Mouse (Mus musculus) gonadal fat pad, adult 2 months (tissue): Measurements from ENCODE around the gene Rab6a. TPM values are rescaled to one million over a fixed set of nuclear protein-coding genes. Genes with fewer than 3 reads are reported as not detected.
A peak's percentile ranks its signal among the peaks of the same experiment; 100 is the strongest.
"Not testable (repeated sequence)": the region's sequence is repeated elsewhere in the genome, so short reads cannot be mapped to it uniquely, and the experiment has no call there.

ENCODE experiments used
- DNase-seq: peaks from one replicate; pipeline ENCODE4 v3.0.0-alpha.2; 2012; ENCODE audit warnings: low read depth
- polyA plus RNA-seq: library from polyadenylated mRNA; depleted of rRNA; stranded (reverse); fragments of >200 nt; gene quantifications from 2 replicates; pipeline ENCODE4 v1.2.3, GENCODE M21; 2012; rRNA removed

Gene Rab6a
- polyA plus RNA-seq: 21.3 and 26.2 TPM in 2 replicates

- peak; percentile 96 for DNase-seq
Measured at GRCm38 (mm10) chr7:100607214-100608129, at the start of gene Rab6a. Rab6a (plus strand) TSS chr7:100607410.

GRCm38 (mm10) chr7:100559331-100559730 lies 47.9 kb upstream of the Rab6a start:
- no peak for DNase-seq

- no peak for DNase-seq
Measured at GRCm38 (mm10) chr7:100561861-100562587, 45.2 kb upstream of the Rab6a start.

DNA sequence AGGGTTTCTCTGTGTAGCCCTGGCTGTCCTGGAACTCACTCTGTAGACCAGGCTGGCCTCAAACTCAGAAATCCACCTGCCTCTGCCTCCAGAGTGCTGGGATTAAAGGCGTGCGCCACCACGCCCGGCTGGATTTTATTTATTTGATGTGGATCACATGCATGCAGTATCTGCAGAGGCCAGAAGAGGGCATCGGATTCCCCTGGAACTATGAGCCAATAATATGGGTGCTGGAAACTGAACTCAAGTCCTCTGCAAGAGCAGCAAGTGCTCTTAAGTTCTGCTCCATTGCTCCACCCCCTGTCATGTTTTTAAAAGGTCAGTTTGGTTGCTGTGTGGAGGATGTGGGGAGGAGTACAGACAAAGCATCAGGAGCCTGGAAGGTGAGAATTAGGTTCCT lies 40.0 kb upstream of the Rab6a start:
- not testable (repeated sequence) for DNase-seq

DNA sequence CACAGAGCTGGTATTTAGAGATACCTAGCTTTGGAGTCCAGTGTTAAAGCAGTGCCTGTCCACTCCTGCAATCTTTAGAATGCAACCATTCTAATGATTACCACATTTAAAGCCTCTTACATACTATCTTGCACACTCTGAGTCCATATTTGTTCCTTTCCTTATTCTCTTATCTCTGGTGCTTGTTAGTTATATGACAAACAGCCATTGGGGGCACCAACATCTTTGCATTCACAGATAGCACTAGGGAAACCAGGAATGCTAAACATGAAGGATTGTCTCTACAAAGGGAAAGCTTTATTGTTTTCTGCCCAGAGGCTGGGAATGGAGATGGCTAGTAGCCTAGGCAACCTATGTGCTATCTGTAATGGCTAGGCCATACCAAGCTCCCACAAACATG lies 37.3 kb upstream of the Rab6a start:
- DNase-seq: no peak

DNA sequence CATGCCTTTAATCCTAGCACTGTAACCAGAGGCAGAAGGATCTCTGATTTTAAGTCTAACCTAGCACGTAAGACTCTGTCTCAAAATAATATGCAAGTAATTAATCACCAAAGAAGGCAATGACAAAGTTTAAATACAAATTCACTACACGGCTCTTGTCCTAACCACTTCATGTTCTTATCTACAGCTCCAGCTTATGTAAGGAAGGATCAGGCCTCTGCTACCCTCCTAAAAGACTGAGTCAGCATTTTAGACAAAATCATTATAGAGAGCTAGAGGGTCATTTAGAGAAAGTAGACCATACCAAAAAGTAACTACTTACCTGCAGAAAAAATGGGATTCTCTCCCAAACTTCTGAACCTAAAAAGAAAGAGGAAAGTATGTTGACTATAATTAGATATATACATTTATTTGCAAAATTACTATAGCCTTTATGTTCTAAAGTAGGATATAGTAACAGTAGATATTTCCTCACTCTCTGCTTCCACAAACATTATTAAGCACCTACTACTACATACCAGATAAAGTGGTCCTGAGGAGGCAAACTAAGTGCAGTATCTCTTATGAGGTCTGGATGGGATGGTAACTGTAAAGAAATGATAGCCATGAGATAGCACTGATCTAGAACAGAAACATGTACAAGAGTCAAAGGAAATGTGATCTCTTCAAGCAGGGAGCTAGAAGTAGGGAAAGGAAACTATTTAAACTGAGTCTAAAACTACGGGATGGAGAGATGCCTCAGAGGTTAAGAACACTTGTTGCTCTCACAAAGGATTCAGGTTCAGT lies 36.1 kb upstream of the Rab6a start:
- no peak for DNase-seq

DNA sequence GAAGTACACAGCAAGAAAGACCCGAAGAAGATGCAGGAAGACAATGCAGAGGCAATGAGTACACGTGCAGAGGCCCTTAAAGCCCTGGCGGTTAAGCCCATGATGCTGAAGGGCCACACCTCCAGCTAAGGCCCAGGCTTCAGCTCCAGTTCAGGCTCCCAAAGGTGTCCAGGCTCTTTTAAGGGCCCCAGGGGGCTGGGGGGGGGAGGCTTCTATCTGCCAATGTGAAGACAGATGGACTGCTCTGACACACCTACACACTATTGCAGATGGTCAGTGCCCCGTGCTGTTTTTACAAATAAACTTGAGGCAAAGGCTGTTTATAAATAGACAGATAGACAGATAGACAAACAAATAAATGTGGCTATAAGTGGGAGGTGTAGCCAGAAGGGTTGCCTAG lies 35.1 kb upstream of the Rab6a start:
- DNase-seq: no peak

- no peak for DNase-seq
Measured at GRCm38 (mm10) chr7:100572704-100573103, 34.5 kb upstream of the Rab6a start.

GRCm38 (mm10) chr7:100578794-100579193 lies 28.4 kb upstream of the Rab6a start:
- DNase-seq: no peak

- DNase-seq: no peak
Measured at GRCm38 (mm10) chr7:100582235-100582634, 25.0 kb upstream of the Rab6a start.

GRCm38 (mm10) chr7:100582727-100583236 lies 24.4 kb upstream of the Rab6a start:
- peak; percentile 77 for DNase-seq

DNA sequence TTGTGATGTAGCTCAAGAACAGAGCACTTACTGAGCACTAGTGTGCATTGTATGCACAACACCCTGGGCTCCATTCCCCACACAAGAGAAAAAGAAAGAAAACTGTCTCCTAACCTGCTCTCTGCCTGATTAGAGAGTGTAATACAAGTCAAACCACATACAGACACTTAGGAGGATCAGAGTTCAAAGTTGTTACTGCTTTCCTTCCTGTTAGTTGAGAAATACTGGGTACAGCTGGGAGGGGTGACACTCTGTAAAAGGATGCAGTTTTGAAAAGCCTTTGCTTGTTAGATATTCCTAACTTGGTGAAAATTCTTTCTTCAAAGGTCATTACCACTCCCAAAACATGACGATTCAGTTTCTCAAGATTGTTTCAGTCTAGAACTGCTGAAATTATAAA lies 17.4 kb upstream of the Rab6a start:
- no peak for DNase-seq

DNA sequence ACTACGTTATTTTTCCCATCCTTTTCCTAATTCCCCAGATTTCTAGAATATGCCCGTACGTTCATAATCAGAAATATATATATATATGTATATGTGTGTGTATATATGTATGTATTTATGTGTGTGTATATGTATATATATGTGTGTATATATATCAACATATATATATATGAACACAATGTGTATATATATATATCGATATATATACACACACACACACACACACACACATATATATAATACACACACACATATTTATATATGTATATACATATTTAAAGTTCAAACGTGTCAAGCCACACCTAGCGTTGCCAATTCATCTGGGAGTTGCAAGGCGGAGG lies 16.7 kb upstream of the Rab6a start:
- DNase-seq: no peak

GRCm38 (mm10) chr7:100590845-100591521 lies 16.2 kb upstream of the Rab6a start:
- peak; percentile 70 for DNase-seq

- no peak for DNase-seq
Measured at GRCm38 (mm10) chr7:100591522-100591852, 15.7 kb upstream of the Rab6a start.

- no peak for DNase-seq
Measured at GRCm38 (mm10) chr7:100593349-100593748, 13.9 kb upstream of the Rab6a start.

- no peak for DNase-seq
Measured at GRCm38 (mm10) chr7:100600211-100600610, 7.0 kb upstream of the Rab6a start.

DNA sequence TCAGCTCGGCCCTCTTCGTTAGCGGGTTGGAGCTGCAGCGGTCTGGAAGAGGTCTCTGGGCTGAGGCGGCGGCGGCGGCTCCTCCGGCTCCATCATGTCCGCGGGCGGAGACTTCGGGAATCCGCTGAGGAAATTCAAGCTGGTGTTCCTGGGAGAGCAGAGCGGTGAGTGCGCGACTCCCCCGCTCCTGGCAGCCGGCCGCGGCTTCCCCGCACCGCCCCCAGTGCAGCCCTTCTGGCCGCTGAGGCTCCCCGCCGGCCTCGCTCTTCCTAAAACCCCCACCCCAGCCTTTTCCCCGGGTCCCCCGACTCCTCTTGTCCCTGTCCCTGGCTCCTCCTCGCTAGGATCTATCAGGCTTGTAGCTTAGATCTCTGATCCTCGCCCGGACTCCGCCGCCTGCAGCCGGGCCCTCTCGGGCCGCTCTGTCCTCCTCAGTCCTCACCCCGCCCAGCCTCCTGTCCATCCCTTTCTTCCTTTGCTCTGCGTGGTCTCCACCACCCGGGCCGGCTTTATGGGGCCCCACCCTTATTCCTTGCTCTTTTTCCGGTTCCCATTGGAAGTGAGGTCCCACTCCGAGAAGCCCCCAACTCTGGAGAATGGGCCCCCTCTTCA lies 1.0 kb downstream of the Rab6a start, which contains the start of gene Mrpl48:
TSS of gene Mrpl48 (minus strand) at position 172 of the 612 bp plus-strand sequence.
- no peak for DNase-seq

GRCm38 (mm10) chr7:100608910-100609309 lies 1.7 kb downstream of the Rab6a start:
- DNase-seq: no peak

- DNase-seq: no peak
Measured at GRCm38 (mm10) chr7:100616121-100616857, 9.1 kb downstream of the Rab6a start.
